Mouse (Mus musculus) neural tube, embryonic 14.5 days (tissue): ENCODE data around the gene Zdhhc23. TPM values are rescaled to one million over a fixed set of nuclear protein-coding genes. Genes with fewer than 3 reads are reported as not detected.

Experiments
- ATAC-seq: fragments of 200-750 bp; cut with Nextera tagmentation; 2 replicates; pipeline ENCODE4 v1.8.0; 2017; ENCODE audit warnings: low read depth, mild to moderate bottlenecking, moderate TSS enrichment, moderate library complexity
- H3K27ac ChIP-seq: fragments of 300-500 bp; sonication (generic); 2 replicates; pipeline ENCODE4 v1.5.1; 2014; ENCODE audit warnings: low read depth, mild to moderate bottlenecking, control low read depth, low read length, moderate library complexity, mixed read lengths
- H3K27me3 ChIP-seq: fragments of 300-500 bp; sonication (generic); 2 replicates; pipeline ENCODE4 v1.6.1; 2014; ENCODE audit warnings: low read length; ENCODE audit not compliant: control insufficient read depth, insufficient read depth
- H3K36me3 ChIP-seq: fragments of 300-500 bp; sonication (generic); 2 replicates; pipeline ENCODE4 v1.6.1; 2014; ENCODE audit warnings: low read length, mixed read lengths; ENCODE audit not compliant: control insufficient read depth, insufficient read depth
- H3K4me1 ChIP-seq: fragments of 300-500 bp; sonication (generic); 2 replicates; pipeline ENCODE4 v1.6.1; 2014; ENCODE audit warnings: low read length; ENCODE audit not compliant: control insufficient read depth, insufficient read depth
- H3K4me2 ChIP-seq: fragments of 300-500 bp; sonication (generic); 2 replicates; pipeline ENCODE4 v1.6.1; 2014; ENCODE audit warnings: mild to moderate bottlenecking, low read depth, low read length, control low read depth
- H3K4me3 ChIP-seq: fragments of 300-500 bp; sonication (generic); 2 replicates; pipeline ENCODE4 v1.5.1; 2014; ENCODE audit warnings: low read depth, low read length, control low read depth, mixed read lengths
- H3K9ac ChIP-seq: fragments of 300-500 bp; sonication (generic); replicated peaks from 2 replicates; pipeline ENCODE4 v1.6.1; 2014; ENCODE audit warnings: low read depth, mild to moderate bottlenecking, control low read depth, low read length, mixed read lengths
- H3K9me3 ChIP-seq: fragments of 300-500 bp; sonication (generic); 2 replicates; pipeline ENCODE4 v1.6.1; 2016; ENCODE audit warnings: low read length; ENCODE audit not compliant: control insufficient read depth
- WGBS: fragments of 180-500 bp; shearing (Covaris S2); extraction: QIAGEN DNeasy Blood & Tissue Kit; methylation state at CpG from one replicate; pipeline ENCODE4 v1.1.7; 2014; 5-methylcytosine and 5-hydroxymethylcytosine counted together
- polyA plus RNA-seq: library from polyadenylated mRNA; unstranded; fragments of >200 nt; fragmentation: Nextera tagmentation; extraction: Ambion mirVana; gene quantifications from 2 replicates; pipeline ENCODE4 v1.2.1, GENCODE M21; 2014

Gene Zdhhc23
- polyA plus RNA-seq, 1 experiment from 2014 or later = 3.8 TPM

GRCm38 (mm10) chr16:44011010-44011409, 31.4 kb upstream of the Zdhhc23 start:
- Histone ChIP-seq H3K9ac (no peak overlapping the region), H3K4me3 (no peak overlapping the region), H3K4me1 (no peaks in the 10 kb centered on the region), H3K36me3 (no peaks in the 10 kb centered on the region), H3K9me3 (no peaks in the 10 kb centered on the region), H3K4me2 (no peak overlapping the region), H3K27me3 (no peaks in the 10 kb centered on the region), H3K27ac (no peak overlapping the region)
- ATAC-seq = no peak
- 68% methylated on average over 5 of the region's 5 CpGs for WGBS

- H3K4me3 ChIP-seq = no peak overlapping the region
- WGBS = 61% methylated on average over 5 of the region's 5 CpGs
- no peaks in the 10 kb centered on the region for H3K36me3 ChIP-seq
- H3K4me1 ChIP-seq = no peaks in the 10 kb centered on the region
- H3K27me3 ChIP-seq = no peaks in the 10 kb centered on the region
- H3K9me3 ChIP-seq = no peaks in the 10 kb centered on the region
- no peak overlapping the region for H3K27ac ChIP-seq
- ATAC-seq = no peak
- no peak overlapping the region for H3K9ac ChIP-seq
- no peak overlapping the region for H3K4me2 ChIP-seq
Observed at GRCm38 (mm10) chr16:44002086-44002485, 22.5 kb upstream of the Zdhhc23 start.

GRCm38 (mm10) chr16:43999541-43999940, 19.9 kb upstream of the Zdhhc23 start:
- Histone ChIP-seq H3K27me3 (no peaks in the 10 kb centered on the region), H3K4me1 (no peaks in the 10 kb centered on the region), H3K4me3 (no peak overlapping the region), H3K9ac (no peak overlapping the region), H3K9me3 (no peaks in the 10 kb centered on the region), H3K36me3 (no peaks in the 10 kb centered on the region), H3K27ac (no peak overlapping the region), H3K4me2 (no peak overlapping the region)
- ATAC-seq = no peak
- WGBS = 82% methylated on average over 5 of the region's 5 CpGs

GRCm38 (mm10) chr16:43999111-43999510, 19.5 kb upstream of the Zdhhc23 start:
- no peak overlapping the region for H3K4me2 ChIP-seq
- H3K27me3 ChIP-seq = no peaks in the 10 kb centered on the region
- H3K4me1 ChIP-seq = no peaks in the 10 kb centered on the region
- no peak for ATAC-seq
- H3K9ac ChIP-seq = no peak overlapping the region
- H3K36me3 ChIP-seq = no peaks in the 10 kb centered on the region
- H3K27ac ChIP-seq = no peak overlapping the region
- no peaks in the 10 kb centered on the region for H3K9me3 ChIP-seq
- 80% methylated on average over 8 of the region's 8 CpGs for WGBS
- no peak overlapping the region for H3K4me3 ChIP-seq

- Histone ChIP-seq H3K9me3 (no peaks in the 10 kb centered on the region), H3K4me1 (no peaks in the 10 kb centered on the region), H3K4me2 (no peak overlapping the region), H3K27ac (no peak overlapping the region), H3K36me3 (no peaks in the 10 kb centered on the region), H3K9ac (no peak overlapping the region), H3K4me3 (no peak overlapping the region), H3K27me3 (no peaks in the 10 kb centered on the region)
- ATAC-seq = no peak
- 85% methylated on average over 3 of the region's 3 CpGs for WGBS
Observed at GRCm38 (mm10) chr16:43994623-43995022, 15.0 kb upstream of the Zdhhc23 start.

- H3K4me2 ChIP-seq = no peak overlapping the region
- WGBS = 90% methylated on average over 4 of the region's 4 CpGs
Observed at GRCm38 (mm10) chr16:43986299-43986698, 6.7 kb upstream of the Zdhhc23 start.

GRCm38 (mm10) chr16:43980110-43980609, 569 bp upstream of the Zdhhc23 start:
- Histone ChIP-seq H3K4me1 (no peaks in the 10 kb centered on the region; the same call in 1 of the 2 replicates), H3K4me2 (peak overlapping the region; percentile 97), H3K4me3 (peak overlapping the region; percentile 77), H3K36me3 (no peaks in the 10 kb centered on the region), H3K9me3 (no peaks in the 10 kb centered on the region), H3K9ac (peak overlapping the region; percentile 61), H3K27me3 (peaks cover 6% of the 10 kb centered on the region; the same call in 1 of the 2 replicates), H3K27ac (no peak overlapping the region)
- WGBS = 31% methylated on average over 9 of the region's 9 CpGs
- no peak for ATAC-seq

More at GRCm38 (mm10) chr16:43986299-43986698, 6.7 kb upstream of the Zdhhc23 start:
- Histone ChIP-seq H3K36me3 (no peaks in the 10 kb centered on the region), H3K4me1 (no peaks in the 10 kb centered on the region), H3K4me3 (no peak overlapping the region), H3K9ac (no peak overlapping the region), H3K27me3 (no peaks in the 10 kb centered on the region), H3K27ac (no peak overlapping the region), H3K9me3 (no peaks in the 10 kb centered on the region)
- no peak for ATAC-seq

GRCm38 (mm10) chr16:43979010-43979327, 622 bp downstream of the Zdhhc23 start:
- Histone ChIP-seq H3K27me3 (peaks cover 6% of the 10 kb centered on the region; the same call in 1 of the 2 replicates), H3K4me3 (peak overlapping the region; percentile 77), H3K27ac (no peak overlapping the region), H3K9me3 (no peaks in the 10 kb centered on the region), H3K36me3 (no peaks in the 10 kb centered on the region), H3K4me2 (peak overlapping the region; percentile 97), H3K9ac (peak overlapping the region; percentile 61), H3K4me1 (no peaks in the 10 kb centered on the region; the same call in 1 of the 2 replicates)
- 17% methylated on average over 7 of the region's 7 CpGs for WGBS
- ATAC-seq = no peak; the same call in 1 of the 2 replicates

GRCm38 (mm10) chr16:43973606-43974220, 5.9 kb downstream of the Zdhhc23 start:
- no peaks in the 10 kb centered on the region for H3K27me3 ChIP-seq
- no peak for ATAC-seq
- no peak overlapping the region for H3K4me2 ChIP-seq
- H3K4me3 ChIP-seq = no peak overlapping the region
- H3K36me3 ChIP-seq = no peaks in the 10 kb centered on the region
- no peaks in the 10 kb centered on the region for H3K4me1 ChIP-seq
- 93% methylated on average over 22 of the region's 22 CpGs for WGBS
- no peak overlapping the region for H3K9ac ChIP-seq
- no peaks in the 10 kb centered on the region for H3K9me3 ChIP-seq
- no peak overlapping the region for H3K27ac ChIP-seq
